Mouse (Mus musculus) forebrain, embryonic 10.5 days (tissue): ENCODE measurements around the gene Afg3l1. TPM values are rescaled to one million over a fixed set of nuclear protein-coding genes. Genes with fewer than 3 reads are reported as not detected.

Experiments
- DNase-seq: peaks from one replicate; pipeline ENCODE4 v3.0.0-alpha.2; 2017; ENCODE audit warnings: low spot score; ENCODE audit errors: extremely low spot score
- H3K27ac ChIP-seq: fragments of 300-500 bp; sonication (generic); 2 replicates; pipeline ENCODE4 v1.5.1; 2016; ENCODE audit warnings: mild to moderate bottlenecking
- H3K27me3 ChIP-seq: fragments of 300-500 bp; sonication (generic); 2 replicates; pipeline ENCODE4 v1.6.1; 2016; ENCODE audit warnings: mild to moderate bottlenecking; ENCODE audit not compliant: poor library complexity, severe bottlenecking
- H3K36me3 ChIP-seq: fragments of 300-500 bp; sonication (generic); replicated peaks from 2 replicates; pipeline ENCODE4 v1.6.1; 2016; ENCODE audit warnings: mild to moderate bottlenecking, moderate library complexity
- H3K4me1 ChIP-seq: fragments of 300-500 bp; sonication (generic); 2 replicates; pipeline ENCODE4 v1.6.1; 2016
- H3K4me3 ChIP-seq: fragments of 300-500 bp; sonication (generic); 2 replicates; pipeline ENCODE4 v1.5.1; 2016; ENCODE audit warnings: mild to moderate bottlenecking, moderate library complexity
- H3K9me3 ChIP-seq: fragments of 300-500 bp; sonication (generic); 2 replicates; pipeline ENCODE4 v1.6.1; 2016; ENCODE audit warnings: mild to moderate bottlenecking, moderate library complexity
- WGBS: fragments of 180-500 bp; shearing (Covaris S2); methylation state at CpG from one replicate; pipeline ENCODE4 v1.1.7; 2016; 5-methylcytosine and 5-hydroxymethylcytosine counted together
- polyA plus RNA-seq: library from polyadenylated mRNA; unstranded; fragments of >200 nt; fragmentation: Nextera tagmentation; extraction: Ambion mirVana; gene quantifications from 2 replicates; pipeline ENCODE4 v1.2.1, GENCODE M21; 2016

Gene Afg3l1
- polyA plus RNA-seq, 1 experiment from 2014 or later: 69.7 TPM

- peak; percentile 32 for DNase-seq
- 9% methylated on average over 34 of the region's 34 CpGs for WGBS
- H3K36me3 ChIP-seq: peaks cover 24% of the 10 kb centered on the region
- H3K4me3 ChIP-seq: peak overlapping the region; percentile 96
- H3K9me3 ChIP-seq: no peaks in the 10 kb centered on the region
- H3K27me3 ChIP-seq: no peaks in the 10 kb centered on the region
- H3K27ac ChIP-seq: peak overlapping the region; percentile 99
- H3K4me1 ChIP-seq: peaks cover 22% of the 10 kb centered on the region
Measured at GRCm38 (mm10) chr8:123476911-123477736, 579 bp upstream of the Afg3l1 start.

- peaks cover 37% of the 10 kb centered on the region for H3K36me3 ChIP-seq
- DNase-seq: no peak
- H3K4me1 ChIP-seq: peaks cover 22% of the 10 kb centered on the region
- no peaks in the 10 kb centered on the region for H3K27me3 ChIP-seq
- H3K9me3 ChIP-seq: no peaks in the 10 kb centered on the region
- H3K27ac ChIP-seq: peak overlapping the region; percentile 99
- H3K4me3 ChIP-seq: peak overlapping the region; percentile 96
- WGBS: 42% methylated on average over 16 of the region's 16 CpGs
Measured at GRCm38 (mm10) chr8:123478456-123479218, 934 bp downstream of the Afg3l1 start.

GRCm38 (mm10) chr8:123482627-123483026 lies 4.9 kb downstream of the Afg3l1 start:
- Histone ChIP-seq H3K4me1 (peaks cover 11% of the 10 kb centered on the region), H3K4me3 (no peak overlapping the region), H3K9me3 (no peaks in the 10 kb centered on the region), H3K27ac (no peak overlapping the region), H3K27me3 (no peaks in the 10 kb centered on the region), H3K36me3 (peaks cover 75% of the 10 kb centered on the region)
- WGBS: 89% methylated on average over 7 of the region's 7 CpGs
- DNase-seq: no peak

GRCm38 (mm10) chr8:123491280-123492075 lies 13.8 kb downstream of the Afg3l1 start:
- no peaks in the 10 kb centered on the region for H3K27me3 ChIP-seq
- DNase-seq: no peak
- peaks cover 98% of the 10 kb centered on the region for H3K36me3 ChIP-seq
- no peaks in the 10 kb centered on the region for H3K9me3 ChIP-seq
- 92% methylated on average over 15 of the region's 15 CpGs for WGBS
- no peak overlapping the region for H3K27ac ChIP-seq
- no peaks in the 10 kb centered on the region for H3K4me1 ChIP-seq
- H3K4me3 ChIP-seq: no peak overlapping the region

- Histone ChIP-seq H3K9me3 (no peaks in the 10 kb centered on the region), H3K27me3 (no peaks in the 10 kb centered on the region), H3K27ac (no peak overlapping the region), H3K36me3 (peaks cover 98% of the 10 kb centered on the region), H3K4me1 (no peaks in the 10 kb centered on the region), H3K4me3 (no peak overlapping the region)
- DNase-seq: no peak
- WGBS: 94% methylated on average over 9 of the region's 9 CpGs
Measured at GRCm38 (mm10) chr8:123492898-123493297, 15.2 kb downstream of the Afg3l1 start.

- DNase-seq: no peak
- WGBS: 93% methylated on average over 4 of the region's 4 CpGs
- peaks cover 100% of the 10 kb centered on the region for H3K36me3 ChIP-seq
- no peak overlapping the region for H3K27ac ChIP-seq
- no peaks in the 10 kb centered on the region for H3K27me3 ChIP-seq
- no peaks in the 10 kb centered on the region for H3K9me3 ChIP-seq
- H3K4me1 ChIP-seq: no peaks in the 10 kb centered on the region
- H3K4me3 ChIP-seq: no peak overlapping the region
Measured at GRCm38 (mm10) chr8:123497699-123498098, 20.0 kb downstream of the Afg3l1 start.

GRCm38 (mm10) chr8:123498963-123499362 lies 21.3 kb downstream of the Afg3l1 start:
- H3K27me3 ChIP-seq: no peaks in the 10 kb centered on the region
- WGBS: 95% methylated on average over 11 of the region's 11 CpGs
- H3K36me3 ChIP-seq: peaks cover 100% of the 10 kb centered on the region
- no peak overlapping the region for H3K27ac ChIP-seq
- H3K9me3 ChIP-seq: peaks cover 10% of the 10 kb centered on the region; the same call in 1 of the 2 replicates
- DNase-seq: no peak
- no peak overlapping the region for H3K4me3 ChIP-seq
- H3K4me1 ChIP-seq: no peaks in the 10 kb centered on the region

GRCm38 (mm10) chr8:123499556-123499955 lies 21.9 kb downstream of the Afg3l1 start:
- Histone ChIP-seq H3K4me3 (no peak overlapping the region), H3K9me3 (peaks cover 10% of the 10 kb centered on the region; the same call in 1 of the 2 replicates), H3K27ac (no peak overlapping the region), H3K36me3 (peaks cover 100% of the 10 kb centered on the region), H3K4me1 (no peaks in the 10 kb centered on the region), H3K27me3 (no peaks in the 10 kb centered on the region)
- WGBS: 95% methylated on average over 11 of the region's 11 CpGs
- DNase-seq: no peak

GRCm38 (mm10) chr8:123502192-123502591 lies 24.5 kb downstream of the Afg3l1 start:
- Histone ChIP-seq H3K4me3 (no peak overlapping the region), H3K9me3 (peaks cover 10% of the 10 kb centered on the region; the same call in 1 of the 2 replicates), H3K27me3 (no peaks in the 10 kb centered on the region), H3K4me1 (no peaks in the 10 kb centered on the region), H3K36me3 (peaks cover 100% of the 10 kb centered on the region), H3K27ac (no peak overlapping the region)
- no peak for DNase-seq
- 92% methylated on average over 5 of the region's 5 CpGs for WGBS

GRCm38 (mm10) chr8:123503801-123504467 lies 26.2 kb downstream of the Afg3l1 start:
- Histone ChIP-seq H3K4me3 (no peak overlapping the region), H3K9me3 (peaks cover 10% of the 10 kb centered on the region; the same call in 1 of the 2 replicates), H3K27ac (no peak overlapping the region), H3K4me1 (no peaks in the 10 kb centered on the region), H3K27me3 (no peaks in the 10 kb centered on the region), H3K36me3 (peaks cover 100% of the 10 kb centered on the region)
- WGBS: 98% methylated on average over 6 of the region's 6 CpGs
- DNase-seq: no peak

- no peak overlapping the region for H3K4me3 ChIP-seq
- H3K4me1 ChIP-seq: no peaks in the 10 kb centered on the region
- no peak overlapping the region for H3K27ac ChIP-seq
- no peaks in the 10 kb centered on the region for H3K27me3 ChIP-seq
- WGBS: 92% methylated on average over 9 of the region's 9 CpGs
- H3K9me3 ChIP-seq: peaks cover 10% of the 10 kb centered on the region; the same call in 1 of the 2 replicates
- H3K36me3 ChIP-seq: peaks cover 100% of the 10 kb centered on the region
- DNase-seq: no peak
Measured at GRCm38 (mm10) chr8:123504591-123505195, 27.0 kb downstream of the Afg3l1 start.
